Mouse (Mus musculus) C2C12 (cell line): ENCODE results near the gene Dpp8.

ENCODE experiments used
- CEBPB ChIP-seq: IDR thresholded peaks from one replicate; pipeline ENCODE4 v1.6.1; 2011; ENCODE audit warnings: low read depth, mild to moderate bottlenecking, control low read depth, moderate library complexity
- CTCF ChIP-seq: IDR thresholded peaks from one replicate; pipeline ENCODE4 v1.5.1; 2011; ENCODE audit not compliant: control insufficient read depth, insufficient read depth, insufficient read length
- FOSL1 ChIP-seq: IDR thresholded peaks from one replicate; pipeline ENCODE4 v1.8.0; 2011; ENCODE audit warnings: mild to moderate bottlenecking, low read length; ENCODE audit not compliant: poor library complexity, insufficient read depth, severe bottlenecking
- MAX ChIP-seq: IDR thresholded peaks from one replicate; pipeline ENCODE4 v1.6.1; 2011; ENCODE audit warnings: mild to moderate bottlenecking, control low read depth
- MYOD1 ChIP-seq: IDR thresholded peaks from one replicate; pipeline ENCODE4 v1.6.1; 2011; ENCODE audit warnings: low read depth; ENCODE audit not compliant: control insufficient read depth, insufficient read length
- MYOG ChIP-seq: IDR thresholded peaks from one replicate; pipeline ENCODE4 v1.6.1; 2011; ENCODE audit not compliant: control insufficient read depth, insufficient read length; ENCODE audit errors: extremely low read depth
- USF1 ChIP-seq: IDR thresholded peaks from one replicate; pipeline ENCODE4 v1.6.1; 2011; ENCODE audit warnings: low read depth, mild to moderate bottlenecking, control low read depth, moderate library complexity

- TF ChIP-seq CTCF, result no peak
- TF ChIP-seq FOSL1, result no peak
- TF ChIP-seq USF1, result no peak
- no peak for TF ChIP-seq MYOG
- no peak for TF ChIP-seq MAX
- no peak for TF ChIP-seq CEBPB
- TF ChIP-seq MYOD1, result no peak
These were observed 54.6 kb downstream of the Dpp8 start for GRCm38 (mm10) chr9:65086801-65087200.
